Mouse (Mus musculus) liver, postnatal 0 days (tissue): ENCODE measurements around the gene Mroh2a.

Source experiments
- CTCF ChIP-seq: sonication (generic); IDR thresholded peaks from 2 replicates; pipeline ENCODE4 v1.5.1; 2016; ENCODE audit warnings: antibody characterized with exemption, low read depth
- EP300 ChIP-seq: IDR thresholded peaks from 2 replicates; pipeline ENCODE4 v1.6.1; 2016; ENCODE audit warnings: antibody characterized with exemption, low read depth, mild to moderate bottlenecking

GRCm38 (mm10) chr1:88285652-88286051 lies 58.9 kb downstream of the Mroh2a start:
- no peak for TF ChIP-seq CTCF
- TF ChIP-seq EP300: no peak
